Mouse (Mus musculus) lung, postnatal 36 days (tissue): ENCODE measurements around the gene Adamtsl3.
A peak's percentile ranks its signal among the peaks of the same experiment; 100 is the strongest.
"Not testable (repeated sequence)": the region's sequence is repeated elsewhere in the genome, so short reads cannot be mapped to it uniquely, and the experiment has no call there.

Experiments used
- DNase-seq: peaks from one replicate; pipeline ENCODE4 v3.0.0; 2022; ENCODE audit warnings: mixed read lengths

Gene Adamtsl3

DNA sequence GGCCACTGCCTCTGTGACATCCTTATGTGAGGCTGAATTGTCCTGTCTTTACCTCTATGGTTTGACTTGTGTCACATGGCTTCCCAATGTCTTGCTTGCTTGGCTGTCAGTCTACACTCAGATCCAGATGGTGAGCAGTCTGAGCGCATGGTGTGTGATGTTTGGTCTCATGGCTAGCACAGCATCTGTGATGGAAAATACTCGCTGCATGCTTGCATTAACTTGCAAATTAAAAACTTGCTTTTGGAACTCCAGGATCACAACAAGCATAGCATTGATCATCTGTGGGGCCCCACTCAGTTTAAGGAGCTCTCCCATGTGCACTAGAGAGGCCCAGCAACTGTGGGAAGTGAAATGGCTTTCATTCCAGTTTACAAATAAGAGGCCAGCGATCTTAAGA, 29.1 kb downstream of the Adamtsl3 start:
- DNase-seq: no peak

GRCm38 (mm10) chr7:82366056-82366455, 30.6 kb downstream of the Adamtsl3 start:
- no peak for DNase-seq

- no peak for DNase-seq
These were observed 31.0 kb downstream of the Adamtsl3 start for GRCm38 (mm10) chr7:82366471-82366870.

DNA sequence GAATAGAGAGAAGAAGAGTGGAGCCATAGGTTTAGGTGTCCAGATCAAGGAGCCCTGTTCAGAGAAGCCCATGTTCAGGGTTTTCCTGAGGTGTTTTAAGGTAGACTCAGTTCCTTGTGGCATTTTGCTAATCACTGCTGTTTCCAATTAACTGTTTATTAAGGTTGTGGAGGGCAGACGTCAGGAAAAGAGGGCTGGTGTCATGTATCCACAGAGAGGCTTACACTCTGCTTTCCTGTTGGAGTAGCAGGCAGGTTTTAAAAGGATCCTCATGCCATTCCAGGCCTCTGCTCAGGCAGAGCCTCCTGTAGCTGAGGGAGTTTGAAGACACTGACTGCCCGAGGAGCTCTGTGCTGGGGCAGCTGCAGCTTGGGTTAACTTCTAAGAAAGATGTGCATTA, 32.6 kb downstream of the Adamtsl3 start:
- DNase-seq: no peak

GRCm38 (mm10) chr7:82370132-82370531, 34.6 kb downstream of the Adamtsl3 start:
- DNase-seq: no peak

- peak; percentile 59 for DNase-seq
These were observed 35.9 kb downstream of the Adamtsl3 start for GRCm38 (mm10) chr7:82371411-82371810.

DNA sequence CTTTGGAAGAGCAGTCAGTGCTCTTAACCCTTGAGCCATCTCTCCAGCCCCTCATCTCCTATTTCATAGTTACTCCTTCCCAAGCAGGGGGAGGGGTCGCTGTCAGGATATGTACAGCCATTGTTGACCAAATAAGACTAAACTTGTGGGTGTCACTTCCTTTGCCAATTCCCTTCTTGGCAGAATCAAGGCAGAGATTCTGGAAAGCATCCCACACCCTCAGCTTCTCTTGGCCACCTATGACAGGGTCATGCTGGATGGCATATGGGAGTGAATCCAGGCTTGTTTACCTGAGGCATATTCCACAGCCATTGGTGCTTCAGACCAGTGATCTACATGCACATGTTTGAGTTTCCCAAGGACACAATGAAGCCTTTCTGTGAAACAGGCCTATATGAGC, 42.8 kb downstream of the Adamtsl3 start:
- DNase-seq: no peak

DNA sequence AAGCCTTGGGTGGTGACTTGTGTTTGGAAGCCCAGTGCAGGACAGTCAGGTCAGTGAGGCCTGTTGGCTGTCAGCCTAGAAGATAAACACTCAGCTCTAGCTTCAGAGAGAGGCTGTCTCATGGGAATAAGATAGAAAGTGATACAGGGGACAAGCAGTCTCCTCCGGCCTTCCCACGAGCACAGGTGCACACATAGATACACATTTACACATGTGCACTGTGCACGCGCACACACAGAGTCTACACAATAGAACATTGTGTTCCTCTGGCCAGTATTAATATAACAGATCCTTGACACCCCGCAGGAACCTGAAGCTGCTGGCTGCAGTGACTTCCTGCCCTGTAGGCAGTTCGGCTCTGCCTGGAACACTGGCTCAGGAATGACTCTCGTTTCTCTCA, 44.3 kb downstream of the Adamtsl3 start:
- DNase-seq: no peak

GRCm38 (mm10) chr7:82382843-82383535, 47.5 kb downstream of the Adamtsl3 start:
- DNase-seq: no peak

DNA sequence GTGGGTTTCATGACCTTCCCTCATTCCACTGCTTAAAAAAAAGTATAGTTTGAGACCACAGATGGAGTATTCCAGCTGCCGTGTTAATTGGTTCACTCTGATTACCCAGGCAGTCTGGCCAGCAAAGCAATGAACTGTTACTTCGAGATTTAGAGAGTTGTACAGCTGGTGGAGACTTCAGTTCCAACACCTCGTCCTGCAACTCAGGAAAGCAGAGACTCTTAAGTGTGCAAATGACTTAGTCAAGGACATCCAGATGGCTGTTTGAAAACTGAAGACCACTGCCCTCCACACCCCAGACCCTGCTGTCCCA, 48.0 kb downstream of the Adamtsl3 start:
- no peak for DNase-seq

GRCm38 (mm10) chr7:82387121-82387520, 51.6 kb downstream of the Adamtsl3 start:
- no peak for DNase-seq

DNA sequence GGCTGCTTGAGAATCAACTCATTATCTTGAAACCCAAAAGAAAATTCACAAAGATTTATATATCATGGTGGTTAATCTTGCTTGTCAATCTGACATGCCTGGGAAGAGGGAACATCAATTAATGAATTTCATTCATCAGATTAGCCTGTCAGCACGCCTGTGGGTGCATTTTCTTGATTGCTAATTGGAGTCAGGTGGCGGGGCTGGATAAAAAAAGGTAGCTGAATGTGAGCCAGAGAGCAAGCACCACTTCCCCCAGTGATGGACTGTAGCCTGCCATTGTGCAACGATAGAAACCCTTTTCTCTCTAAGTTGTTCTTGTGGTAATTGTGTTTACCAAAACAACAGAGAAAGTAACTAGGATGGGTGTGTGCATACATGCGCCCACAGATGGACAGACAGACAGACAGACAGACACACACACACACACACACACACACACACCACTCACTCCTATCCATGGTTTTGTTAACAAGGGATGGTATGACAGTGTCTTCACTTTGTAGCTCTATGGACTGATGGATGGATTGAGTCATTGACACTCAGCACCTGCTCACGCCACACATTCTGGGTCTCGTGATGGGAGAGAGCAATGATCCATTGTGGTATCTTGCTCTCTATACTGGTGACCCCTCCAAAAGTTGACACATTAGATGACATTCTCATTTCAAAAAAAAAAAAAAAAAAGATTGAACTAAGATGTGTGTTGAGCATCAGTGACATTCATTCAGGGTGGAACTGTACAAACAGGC, 59.1 kb downstream of the Adamtsl3 start:
- no peak for DNase-seq

DNA sequence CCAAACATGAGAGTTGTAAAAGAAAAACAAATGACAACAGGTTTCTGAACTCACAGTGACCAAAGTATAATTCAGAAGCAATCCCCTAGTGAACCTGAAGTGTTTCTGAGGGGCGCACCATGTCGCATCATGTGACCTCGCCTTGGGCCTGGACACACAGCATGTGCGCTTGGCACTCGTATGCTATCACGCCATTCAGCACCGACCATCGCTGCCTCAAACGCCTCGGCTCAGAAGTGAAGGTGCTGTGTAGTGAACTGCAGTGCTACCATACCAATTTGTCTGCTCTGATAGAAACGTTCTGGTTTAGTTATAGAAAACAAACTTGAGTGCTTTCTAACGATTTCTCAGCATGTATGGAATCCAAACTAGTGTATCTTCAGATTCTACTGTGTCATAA, 59.7 kb downstream of the Adamtsl3 start:
- no peak for DNase-seq

DNA sequence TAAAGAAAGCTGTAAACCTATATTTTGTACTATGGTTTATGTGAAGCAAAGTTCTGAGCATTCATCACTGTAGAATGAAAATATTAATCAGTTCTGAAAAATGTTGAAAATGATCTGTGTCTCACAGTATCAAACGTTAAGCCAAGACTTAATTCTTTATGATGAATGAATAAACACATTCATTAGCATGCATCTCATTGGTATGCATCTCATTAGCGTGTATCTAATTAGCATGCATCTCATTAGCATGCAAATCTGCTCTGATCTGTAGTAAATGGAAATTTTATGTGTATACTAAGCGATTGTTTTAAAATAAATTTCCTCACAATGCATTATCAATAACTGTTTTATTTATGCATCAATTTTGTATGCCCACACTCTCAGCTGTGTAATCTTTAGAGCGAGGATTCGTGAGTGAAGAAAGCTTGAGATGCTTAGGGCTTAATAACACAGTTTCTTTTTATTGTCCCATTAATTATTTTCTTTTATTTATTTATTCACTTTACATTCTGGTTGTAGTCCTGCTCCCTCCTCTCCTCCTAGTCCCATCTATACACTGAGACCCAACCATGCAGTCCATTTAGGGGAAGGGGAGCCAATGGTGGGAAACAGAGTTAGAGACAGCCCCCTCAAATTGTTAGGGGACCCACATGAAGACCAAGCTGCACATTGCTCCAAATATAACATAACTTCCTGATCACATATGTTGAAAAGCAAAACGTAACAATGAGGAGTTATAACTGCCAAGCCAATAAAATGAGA, 60.4 kb downstream of the Adamtsl3 start:
- no peak for DNase-seq

DNA sequence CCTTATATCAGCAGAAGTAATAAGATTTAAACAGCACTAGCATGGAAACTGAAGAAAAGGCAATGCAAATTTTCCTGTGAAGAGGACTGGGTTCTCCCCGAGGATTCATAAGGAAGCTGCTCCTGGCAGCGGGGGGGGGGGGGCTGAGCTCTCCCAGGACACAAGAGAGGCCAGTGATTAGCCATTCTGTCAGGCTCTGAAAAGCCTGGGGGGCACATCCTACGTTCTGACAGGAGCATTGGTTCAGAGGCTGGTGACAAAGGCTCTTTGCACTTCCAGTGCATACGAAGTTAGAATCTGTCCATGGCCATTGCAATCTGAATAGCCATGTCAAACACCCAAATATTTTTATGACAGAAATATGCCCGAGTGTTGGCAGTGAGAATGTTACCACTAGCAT, 61.4 kb downstream of the Adamtsl3 start:
- no peak for DNase-seq

GRCm38 (mm10) chr7:82397632-82398031, 62.1 kb downstream of the Adamtsl3 start:
- DNase-seq: no peak

DNA sequence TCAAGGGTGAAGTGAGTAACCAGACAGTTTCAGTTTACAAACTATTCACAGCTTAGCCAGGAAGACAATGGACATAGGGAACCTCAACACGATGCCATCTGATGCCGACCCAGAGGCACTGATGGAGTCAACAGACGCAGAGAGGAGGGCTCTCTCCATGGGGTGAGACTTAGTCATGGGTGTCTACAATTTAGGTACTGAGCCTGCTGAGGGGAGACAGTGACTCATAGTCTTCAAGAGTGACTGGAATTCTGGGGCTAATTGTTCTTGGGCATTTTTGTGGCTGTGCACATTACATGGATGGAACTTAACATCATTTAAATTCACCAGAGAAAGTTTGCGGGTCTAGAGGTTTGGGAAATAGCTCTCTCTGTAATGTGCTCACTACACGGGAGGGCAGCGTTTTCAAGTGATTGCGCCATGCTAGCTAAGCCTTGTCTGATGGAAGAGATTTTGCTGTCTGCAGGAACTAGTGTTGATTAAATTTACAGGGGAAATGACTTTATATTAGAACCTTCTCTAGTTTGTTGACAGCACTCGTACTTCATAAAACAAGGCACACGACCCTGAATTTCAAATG, 70.1 kb downstream of the Adamtsl3 start:
- no peak for DNase-seq

- no peak for DNase-seq
These were observed 75.5 kb downstream of the Adamtsl3 start for GRCm38 (mm10) chr7:82410966-82411365.

DNA sequence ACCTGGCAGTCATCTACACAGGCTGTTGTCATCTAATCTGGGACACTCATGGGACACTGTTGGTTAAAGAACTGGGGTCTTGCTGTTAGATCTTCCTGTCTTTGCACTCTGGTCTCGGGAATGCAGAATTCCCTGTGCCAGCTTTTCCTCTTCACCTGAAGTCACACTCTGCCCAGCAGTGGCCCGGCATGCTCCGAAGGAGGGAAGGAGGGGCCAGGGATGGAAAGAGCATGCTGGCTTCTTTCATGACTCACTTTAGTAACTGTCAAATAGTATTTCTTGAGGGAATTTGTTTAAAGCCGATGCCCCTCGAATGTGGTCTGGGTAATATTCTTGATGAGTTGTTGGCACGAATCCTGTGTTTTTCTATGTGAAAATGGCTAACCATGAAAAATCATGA, 81.2 kb downstream of the Adamtsl3 start:
- DNase-seq: no peak

DNA sequence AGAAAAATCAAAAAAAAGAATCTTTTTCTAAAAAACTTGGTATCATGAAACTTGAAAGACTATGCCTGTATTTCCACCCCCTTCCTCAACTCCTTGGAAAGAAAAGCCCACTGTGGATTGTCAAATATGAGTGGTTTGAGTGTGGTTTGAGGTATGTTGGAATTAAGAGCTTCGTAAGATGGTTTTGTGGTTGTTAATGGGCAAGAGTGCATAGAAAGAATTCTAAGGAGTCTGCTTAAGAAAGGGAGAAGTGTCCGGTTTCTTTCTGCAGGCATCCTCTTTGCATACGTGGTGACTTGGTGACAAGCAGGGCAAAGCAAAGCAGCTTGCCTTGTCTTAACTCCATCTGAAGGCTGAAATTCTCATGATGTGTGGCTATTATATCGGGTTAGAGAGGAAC, 81.6 kb downstream of the Adamtsl3 start:
- DNase-seq: no peak

- DNase-seq: not testable (repeated sequence)
These were observed 85.0 kb downstream of the Adamtsl3 start for GRCm38 (mm10) chr7:82420329-82421052.

GRCm38 (mm10) chr7:82422561-82422960, 87.1 kb downstream of the Adamtsl3 start:
- DNase-seq: peak; percentile 40

GRCm38 (mm10) chr7:82423602-82424001, 88.1 kb downstream of the Adamtsl3 start:
- DNase-seq: no peak
